Comparison of ENCODE assay signal across 15 mouse cellular contexts in genomic region chr11:56148956-56149355, GRCm38 (mm10).
A peak's percentile ranks its signal among the peaks of the same experiment; 100 is the strongest.
DNase-seq lines count a peak whose midpoint lies in the region; ATAC-seq and TF ChIP-seq lines count a peak whose summit lies in the region.
"Had no signal": no experiment of that assay in that cellular context is flagged by ENCODE, and none has a peak within 500 bp of the region (broad histone marks: within the 10 kb centered on the region; RNA-seq: fewer than 3 reads in every experiment).

No protein-coding gene starts in this region.

- peak; percentile 63 for TF ChIP-seq CTCF in heart, adult 2 months (IDR thresholded peaks at IDR 0.05)
- TF ChIP-seq CTCF in stomach, postnatal 0 days (IDR thresholded peaks at IDR 0.05; ENCODE audit: low read depth) = peak; percentile 56

- no peaks in the 10 kb centered on the region for H3K9me3 ChIP-seq in stomach, postnatal 0 days (ENCODE audit: control insufficient read depth, low read length)
- H3K9me3 ChIP-seq: limb, embryonic 15.5 days; lung, embryonic 15.5 days; midbrain, embryonic 12.5 days; neural tube, embryonic 12.5 days had no signal

- no peak overlapping the region for H3K4me3 ChIP-seq in heart, adult 2 months
- no peak overlapping the region for H3K4me3 ChIP-seq in stomach, postnatal 0 days (ENCODE audit: low read depth, low read length)
- H3K4me3 ChIP-seq: limb, embryonic 15.5 days; lung, embryonic 15.5 days; midbrain, embryonic 12.5 days; neural tube, embryonic 12.5 days had no signal

- intact Hi-C loops in heart, adult 2 months (cut with DNase I) = no loop called here
- intact Hi-C loops in heart, postnatal 36 days (cut with DNase I) = no loop called here

- no peak overlapping the region; the same call in 1 of the 2 replicates for H3K27ac ChIP-seq in heart, adult 2 months
- H3K27ac ChIP-seq in stomach, postnatal 0 days (replicated peaks) = no peak overlapping the region
- H3K27ac ChIP-seq: limb, embryonic 15.5 days; lung, embryonic 15.5 days; midbrain, embryonic 12.5 days; neural tube, embryonic 12.5 days had no signal

- no peak overlapping the region for H3K9ac ChIP-seq in heart, adult 2 months (ENCODE audit: low read depth, low read length)
- H3K9ac ChIP-seq in stomach, postnatal 0 days (ENCODE audit: low read length) = no peak overlapping the region
- H3K9ac ChIP-seq: limb, embryonic 15.5 days; lung, embryonic 15.5 days; midbrain, embryonic 12.5 days; neural tube, embryonic 12.5 days had no signal

- H3K4me1 ChIP-seq in heart, adult 2 months (ENCODE audit: control insufficient read depth, insufficient read depth, low read length) = peaks cover 6% of the 10 kb centered on the region
- H3K4me1 ChIP-seq in stomach, postnatal 0 days (replicated peaks; ENCODE audit: control insufficient read depth, insufficient read depth) = no peaks in the 10 kb centered on the region
- H3K4me1 ChIP-seq: limb, embryonic 15.5 days; lung, embryonic 15.5 days; neural tube, embryonic 12.5 days had no signal

- no peaks in the 10 kb centered on the region for H3K27me3 ChIP-seq in heart, adult 2 months (ENCODE audit: control insufficient read depth, insufficient read depth, low read length)
- no peaks in the 10 kb centered on the region for H3K27me3 ChIP-seq in stomach, postnatal 0 days (ENCODE audit: control insufficient read depth, insufficient read depth, low read length)
- H3K27me3 ChIP-seq: limb, embryonic 15.5 days; lung, embryonic 15.5 days had no signal

- TF ChIP-seq POLR2A in heart, adult 2 months (IDR thresholded peaks at IDR 0.05; ENCODE audit: insufficient read depth, low read depth, low read length) = no peak

- DNase-seq in heart, adult 2 months = no peak
- no peak for DNase-seq in heart, postnatal 36 days
- DNase-seq in layer of hippocampus, adult 9-11 months = peak; percentile 25
- no peak for DNase-seq in layer of hippocampus, adult 8-10 months (ENCODE audit: low spot score in 2 of 2)
- DNase-seq in right cerebral cortex, adult 18-20 months = peak; percentile 15
- no peak for DNase-seq in right cerebral cortex, postnatal 25 days
- no peak for DNase-seq in stomach, postnatal 0 days (ENCODE audit: low spot score)
- DNase-seq in adrenal gland, postnatal 10 days = no peak
- DNase-seq: adrenal gland, postnatal 25 days; cerebellum, adult 11 months; gastrocnemius, postnatal 25 days had no signal

- H3K79me2 ChIP-seq in heart, adult 2 months (replicated peaks; ENCODE audit: control insufficient read depth, insufficient read depth, low read length) = no peaks in the 10 kb centered on the region

- TF ChIP-seq EP300 in heart, adult 2 months (IDR thresholded peaks at IDR 0.05; ENCODE audit: insufficient read depth, low read depth, low read length) = no peak
- no peak for TF ChIP-seq EP300 in stomach, postnatal 0 days (optimal IDR thresholded peaks at IDR 0.05)

- 52% methylated on average over 1 of the region's 1 CpGs for WGBS in heart, adult 2 months
- 52% methylated on average over 1 of the region's 1 CpGs for WGBS in stomach, postnatal 0 days

- ATAC-seq in stomach, postnatal 0 days (ENCODE audit: low FRiP score, low TSS enrichment) = no peak

- no peaks in the 10 kb centered on the region; the same call in 1 of the 2 replicates for H3K36me3 ChIP-seq in heart, adult 2 months (ENCODE audit: control insufficient read depth, insufficient read depth, low read length)
- H3K36me3 ChIP-seq in stomach, postnatal 0 days (ENCODE audit: control insufficient read depth, insufficient read depth, low read length) = no peaks in the 10 kb centered on the region
- H3K36me3 ChIP-seq: limb, embryonic 15.5 days; lung, embryonic 15.5 days; midbrain, embryonic 12.5 days; neural tube, embryonic 12.5 days had no signal

- no peak overlapping the region for H3K4me2 ChIP-seq in stomach, postnatal 0 days (replicated peaks; ENCODE audit: low read depth)
- H3K4me2 ChIP-seq: limb, embryonic 15.5 days; lung, embryonic 15.5 days; midbrain, embryonic 12.5 days; neural tube, embryonic 12.5 days had no signal

Comparison
In these comparisons a context has a peak if more than half of its experiments do, and no peak if none do; other contexts are left out.
1. DNase-seq: peak in layer of hippocampus, adult 9-11 months (single experiment) and right cerebral cortex, adult 18-20 months (single experiment); none in heart, adult 2 months (0 of 2), heart, postnatal 36 days (0 of 2), layer of hippocampus, adult 8-10 months (0 of 2), right cerebral cortex, postnatal 25 days (single experiment), stomach, postnatal 0 days (single experiment) and adrenal gland, postnatal 10 days (single experiment).